Mouse (Mus musculus) forebrain, postnatal 0 days (tissue): ENCODE measurements at regions not wholly inside any gene's neighbourhood (a gene's known extent, or its start where the extent isn't known, plus 50 kb on each side); places are given as distances from the start of the nearest gene placed in this dataset.

Experiments
- ATAC-seq: fragments of 200-750 bp; cut with Nextera tagmentation; 2 replicates; pipeline ENCODE4 v1.8.0; 2017; ENCODE audit warnings: mild to moderate bottlenecking, moderate library complexity
- DNase-seq: peaks from one replicate; pipeline ENCODE4 v3.0.0-alpha.2; 2015
- H3K27ac ChIP-seq: fragments of 300-500 bp; sonication (generic); 2 replicates; pipeline ENCODE4 v1.5.1; 2014; ENCODE audit warnings: low read depth, mild to moderate bottlenecking, antibody characterized with exemption, low read length, moderate library complexity, mixed read lengths
- H3K27me3 ChIP-seq: fragments of 300-500 bp; sonication (generic); 2 replicates; pipeline ENCODE4 v1.6.1; 2014; ENCODE audit warnings: mild to moderate bottlenecking, low read length, mixed read lengths; ENCODE audit not compliant: insufficient read depth
- H3K36me3 ChIP-seq: fragments of 300-500 bp; sonication (generic); 2 replicates; pipeline ENCODE4 v1.6.1; 2014; ENCODE audit warnings: mild to moderate bottlenecking, moderate library complexity; ENCODE audit not compliant: insufficient read depth
- H3K4me1 ChIP-seq: fragments of 300-500 bp; sonication (generic); 2 replicates; pipeline ENCODE4 v1.6.1; 2014; ENCODE audit warnings: antibody characterized with exemption; ENCODE audit not compliant: insufficient read depth
- H3K4me2 ChIP-seq: fragments of 300-500 bp; sonication (generic); 2 replicates; pipeline ENCODE4 v1.6.1; 2014; ENCODE audit warnings: low read depth, mild to moderate bottlenecking, moderate library complexity
- H3K4me3 ChIP-seq: fragments of 300-500 bp; sonication (generic); 2 replicates; pipeline ENCODE4 v1.5.1; 2014; ENCODE audit warnings: low read depth, low read length, mixed read lengths
- H3K9ac ChIP-seq: fragments of 300-500 bp; sonication (generic); 2 replicates; pipeline ENCODE4 v1.6.1; 2014; ENCODE audit warnings: mild to moderate bottlenecking
- H3K9me3 ChIP-seq: fragments of 300-500 bp; sonication (generic); 2 replicates; pipeline ENCODE4 v1.6.1; 2016; ENCODE audit warnings: low read length
- CTCF ChIP-seq: sonication (generic); IDR thresholded peaks from 2 replicates; pipeline ENCODE4 v1.5.1; 2016; ENCODE audit warnings: antibody characterized with exemption, control low read depth, low read depth
- WGBS: fragments of 180-500 bp; shearing (Covaris S2); extraction: QIAGEN DNeasy Blood & Tissue Kit; methylation state at CpG from one replicate; pipeline ENCODE4 v1.1.7; 2014; 5-methylcytosine and 5-hydroxymethylcytosine counted together

DNA sequence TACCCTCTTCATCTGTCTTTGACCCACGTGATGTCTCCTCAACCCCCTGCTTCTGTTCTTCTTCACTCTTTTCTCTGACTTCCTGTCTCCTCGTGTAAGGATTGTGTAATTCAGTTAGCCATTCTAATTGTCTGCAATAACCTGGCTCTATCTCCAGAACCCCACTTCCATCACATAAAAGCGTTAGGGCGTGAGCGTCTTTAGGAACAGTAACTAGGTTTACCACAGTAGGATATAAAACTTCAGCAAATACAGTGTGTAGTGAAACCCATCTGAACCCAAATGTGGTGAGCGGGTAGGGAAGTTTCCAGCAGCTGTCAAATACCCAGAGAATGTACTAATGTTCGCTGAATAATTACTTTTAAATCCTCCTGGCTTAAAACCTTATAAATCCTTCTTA lies 262.6 kb downstream of the Mreg start:
- H3K27me3 ChIP-seq: no peaks in the 10 kb centered on the region
- TF ChIP-seq CTCF: no peak
- ATAC-seq (no peak), DNase-seq (no peak)
- H3K4me2 ChIP-seq: no peak overlapping the region
- H3K36me3 ChIP-seq: no peaks in the 10 kb centered on the region
- WGBS: 84% methylated on average over 7 of the region's 7 CpGs
- H3K27ac ChIP-seq: no peak overlapping the region
- no peaks in the 10 kb centered on the region for H3K4me1 ChIP-seq
- no peak overlapping the region for H3K9ac ChIP-seq
- no peaks in the 10 kb centered on the region for H3K9me3 ChIP-seq
- no peak overlapping the region for H3K4me3 ChIP-seq

DNA sequence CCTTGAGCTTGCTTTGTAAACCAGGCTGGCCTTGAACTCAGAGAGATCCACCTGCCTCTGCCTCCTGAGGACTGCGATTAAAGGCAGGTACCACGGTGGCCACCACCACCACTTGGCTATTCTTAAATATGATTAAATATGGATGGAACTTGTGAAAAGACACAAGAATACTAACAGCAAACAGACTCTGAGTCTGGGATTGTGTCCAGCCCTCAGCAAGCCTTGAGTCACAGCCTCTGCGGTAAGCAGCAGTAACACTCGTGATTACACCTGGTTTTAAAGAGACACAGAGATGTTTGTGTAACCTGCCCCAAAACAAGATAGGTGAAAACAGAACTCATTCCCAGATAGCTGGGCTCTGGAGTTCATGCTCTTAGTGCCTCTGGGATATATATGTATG lies 263.4 kb downstream of the Mreg start:
- WGBS: 90% methylated on average over 4 of the region's 4 CpGs
- Histone ChIP-seq H3K4me2 (no peak overlapping the region), H3K36me3 (no peaks in the 10 kb centered on the region), H3K9ac (no peak overlapping the region), H3K27me3 (no peaks in the 10 kb centered on the region), H3K4me1 (no peaks in the 10 kb centered on the region), H3K27ac (no peak overlapping the region), H3K4me3 (no peak overlapping the region), H3K9me3 (no peaks in the 10 kb centered on the region)
- DNase-seq (no peak), ATAC-seq (no peak)
- TF ChIP-seq CTCF: no peak

DNA sequence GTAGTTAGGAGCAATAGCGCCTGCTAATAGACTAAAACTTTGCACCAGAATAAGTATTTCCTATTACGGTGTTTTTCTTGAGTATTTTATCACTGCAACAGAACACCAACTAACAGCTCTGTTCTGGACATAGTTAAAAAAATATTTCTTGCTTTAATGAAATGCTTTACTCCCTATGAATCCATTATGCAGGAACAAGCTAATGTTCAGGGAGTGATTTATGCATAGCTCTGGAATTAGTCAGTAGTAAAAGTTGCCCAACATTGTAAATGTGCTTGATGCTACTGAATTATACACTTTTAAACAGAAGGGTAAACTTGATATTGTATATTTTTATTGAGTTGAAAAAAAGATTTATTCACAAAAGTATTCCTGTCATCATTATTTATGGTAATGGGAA lies 264.6 kb downstream of the Mreg start:
- WGBS: 98% methylated on average over 2 of the region's 2 CpGs
- Histone ChIP-seq H3K9me3 (no peaks in the 10 kb centered on the region), H3K4me1 (no peaks in the 10 kb centered on the region), H3K27me3 (no peaks in the 10 kb centered on the region), H3K27ac (no peak overlapping the region), H3K36me3 (no peaks in the 10 kb centered on the region), H3K4me2 (no peak overlapping the region), H3K9ac (no peak overlapping the region), H3K4me3 (no peak overlapping the region)
- TF ChIP-seq CTCF: no peak
- DNase-seq: no peak
- ATAC-seq: no peak

DNA sequence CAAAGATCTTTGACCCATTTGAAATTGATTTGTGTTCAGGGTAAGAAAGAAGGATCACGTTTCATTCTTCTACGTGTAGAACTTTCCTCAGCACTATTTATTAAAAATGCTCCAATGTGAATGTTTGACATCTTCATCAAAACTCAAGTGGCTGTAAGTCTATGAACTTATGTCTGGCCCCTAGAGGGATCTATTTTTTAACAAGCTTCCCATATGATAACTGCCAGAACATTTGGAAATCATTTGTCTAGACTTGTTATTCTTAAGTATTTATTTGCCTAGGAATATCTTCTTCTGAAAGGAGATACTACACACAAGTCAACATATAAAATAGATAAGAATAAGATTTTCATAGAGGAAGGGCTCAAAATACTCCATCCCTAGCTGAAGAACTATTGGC lies 265.2 kb downstream of the Mreg start:
- Histone ChIP-seq H3K4me1 (no peaks in the 10 kb centered on the region), H3K4me3 (no peak overlapping the region), H3K27me3 (no peaks in the 10 kb centered on the region), H3K27ac (no peak overlapping the region), H3K36me3 (no peaks in the 10 kb centered on the region), H3K9ac (no peak overlapping the region), H3K4me2 (no peak overlapping the region), H3K9me3 (no peaks in the 10 kb centered on the region)
- DNase-seq (no peak), ATAC-seq (no peak)
- WGBS: 83% methylated on average over 2 of the region's 2 CpGs
- TF ChIP-seq CTCF: no peak

DNA sequence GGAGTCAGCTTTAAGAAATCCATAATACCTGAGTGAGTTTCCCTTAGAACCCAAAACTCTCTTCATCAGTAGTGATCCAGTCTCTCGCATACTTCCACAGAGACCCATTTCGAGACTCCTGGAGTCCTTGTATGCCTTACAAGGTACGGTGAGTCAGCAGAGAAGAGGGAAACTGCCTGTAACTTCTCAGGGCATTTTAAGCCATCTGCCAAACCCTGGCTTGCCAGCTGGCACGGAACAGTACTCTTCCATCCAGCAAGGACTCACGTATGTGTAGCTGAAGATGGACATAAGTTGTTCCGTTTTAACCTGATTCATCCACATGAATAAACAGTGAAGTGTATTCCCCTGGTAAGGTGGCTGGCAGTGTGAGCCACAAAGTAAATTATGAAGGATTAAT lies 267.0 kb downstream of the Mreg start:
- Histone ChIP-seq H3K4me3 (no peak overlapping the region), H3K27ac (no peak overlapping the region), H3K4me1 (no peaks in the 10 kb centered on the region), H3K9me3 (no peaks in the 10 kb centered on the region), H3K4me2 (no peak overlapping the region), H3K9ac (no peak overlapping the region), H3K36me3 (no peaks in the 10 kb centered on the region), H3K27me3 (no peaks in the 10 kb centered on the region)
- WGBS: 78% methylated on average over 6 of the region's 6 CpGs
- DNase-seq: no peak
- no peak for ATAC-seq
- TF ChIP-seq CTCF: no peak

DNA sequence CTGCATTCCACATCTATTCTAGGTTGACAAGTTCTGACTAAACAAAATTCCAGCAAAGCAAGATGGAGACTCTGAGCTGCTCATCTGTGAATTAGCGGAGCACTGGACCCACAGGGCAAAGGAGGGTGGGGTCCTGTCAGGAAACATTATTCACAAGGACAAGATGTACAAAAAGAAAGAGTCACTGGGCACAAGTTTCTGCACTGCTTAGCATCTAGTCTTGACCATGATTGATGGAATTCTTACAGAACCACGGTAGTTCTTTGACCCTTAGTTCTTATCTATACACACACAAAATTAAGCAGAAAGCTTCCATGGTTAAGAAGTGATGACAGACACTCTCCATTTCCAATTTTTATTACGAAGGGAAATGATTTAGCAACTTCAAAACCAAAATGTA lies 267.6 kb downstream of the Mreg start:
- WGBS: 87% methylated on average over 3 of the region's 3 CpGs
- TF ChIP-seq CTCF: no peak
- Histone ChIP-seq H3K4me2 (no peak overlapping the region), H3K36me3 (no peaks in the 10 kb centered on the region), H3K27ac (no peak overlapping the region), H3K4me1 (no peaks in the 10 kb centered on the region), H3K4me3 (no peak overlapping the region), H3K27me3 (no peaks in the 10 kb centered on the region), H3K9me3 (no peaks in the 10 kb centered on the region), H3K9ac (no peak overlapping the region)
- no peak for ATAC-seq
- no peak for DNase-seq

DNA sequence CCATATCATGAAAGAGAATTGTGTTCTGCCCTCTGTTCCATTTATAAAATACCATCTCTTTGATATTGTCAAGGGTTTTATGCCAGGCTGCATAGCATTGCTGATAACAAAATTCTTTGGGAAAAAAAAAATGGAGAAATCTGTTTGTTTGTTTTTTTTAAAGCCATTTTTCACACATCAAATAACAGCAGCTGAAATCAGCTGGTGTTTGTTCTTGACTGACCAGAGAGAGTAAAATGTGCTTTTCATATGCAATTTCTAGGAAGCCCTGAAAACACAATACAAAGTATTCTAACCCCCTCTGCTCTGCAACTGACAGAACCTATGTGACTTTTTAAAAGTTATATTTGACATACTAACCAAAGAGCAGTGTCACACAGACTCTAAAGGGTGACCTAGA lies 270.0 kb downstream of the Mreg start:
- no peak overlapping the region for H3K9ac ChIP-seq
- H3K27ac ChIP-seq: no peak overlapping the region
- no peak overlapping the region for H3K4me2 ChIP-seq
- no peak overlapping the region for H3K4me3 ChIP-seq
- H3K36me3 ChIP-seq: no peaks in the 10 kb centered on the region
- H3K27me3 ChIP-seq: no peaks in the 10 kb centered on the region
- DNase-seq (no peak), ATAC-seq (no peak)
- H3K4me1 ChIP-seq: no peaks in the 10 kb centered on the region
- H3K9me3 ChIP-seq: no peaks in the 10 kb centered on the region
- no peak for TF ChIP-seq CTCF

DNA sequence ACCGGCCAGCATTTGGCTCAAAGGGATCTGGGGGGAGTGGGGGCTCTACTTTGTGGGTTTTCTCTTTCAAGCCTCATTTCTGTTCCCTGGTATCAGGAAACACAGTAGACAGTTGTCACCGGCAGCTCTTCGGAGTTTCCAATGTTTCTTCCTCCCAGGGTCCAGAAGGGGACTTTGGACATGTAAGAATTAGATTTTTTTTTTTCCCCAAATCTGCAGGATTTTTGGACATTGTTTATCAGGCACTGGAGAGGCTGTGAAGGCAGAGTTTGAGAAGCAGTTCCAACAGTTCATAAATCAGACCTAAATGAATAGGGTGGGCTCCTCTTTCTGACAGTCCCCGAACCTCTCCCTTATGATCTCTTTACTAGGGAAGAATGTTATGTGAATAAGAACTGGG lies 270.4 kb downstream of the Mreg start:
- H3K4me3 ChIP-seq: no peak overlapping the region
- 45% methylated on average over 4 of the region's 4 CpGs for WGBS
- no peaks in the 10 kb centered on the region for H3K4me1 ChIP-seq
- no peak overlapping the region for H3K27ac ChIP-seq
- no peaks in the 10 kb centered on the region for H3K27me3 ChIP-seq
- H3K9ac ChIP-seq: no peak overlapping the region
- H3K36me3 ChIP-seq: no peaks in the 10 kb centered on the region
- DNase-seq (no peak), ATAC-seq (no peak)
- no peak for TF ChIP-seq CTCF
- H3K4me2 ChIP-seq: no peak overlapping the region
- H3K9me3 ChIP-seq: no peaks in the 10 kb centered on the region
